Mouse (Mus musculus): ENCODE measurements at regions not wholly inside any gene's neighbourhood (a gene's known extent, or its start where the extent isn't known, plus 50 kb on each side); places are given as distances from the start of the nearest gene placed in this dataset.

- Histone ChIP-seq H3K27me3 (ENCODE audit: control insufficient read depth, insufficient read depth, low read length) (no peaks in the 10 kb centered on the region), H3K27ac (ENCODE audit: insufficient read depth, low read depth, low read length) (no peak overlapping the region), H3K36me3 (ENCODE audit: control insufficient read depth, insufficient read depth, low read length) (no peaks in the 10 kb centered on the region), H3K4me1 (ENCODE audit: control insufficient read depth, insufficient read depth, insufficient read length, low read length) (no peaks in the 10 kb centered on the region), H3K4me3 (ENCODE audit: low read depth, low read length) (no peak overlapping the region)
- no peak for TF ChIP-seq CTCF (IDR thresholded peaks at IDR 0.05; ENCODE audit: extremely low read depth, insufficient read length, insufficient replicate concordance, low read depth, low read length)
- WGBS, result 59% methylated on average over 4 of the region's 4 CpGs
Observed at GRCm38 (mm10) chr1:154299866-154300265, 98.9 kb downstream of the Zfp648 start.

GRCm38 (mm10) chr1:154309650-154310049, 108.7 kb downstream of the Zfp648 start:
- H3K27me3 ChIP-seq (ENCODE audit: control insufficient read depth, insufficient read depth, low read length), result no peaks in the 10 kb centered on the region
- no peak overlapping the region for H3K4me3 ChIP-seq (ENCODE audit: low read depth, low read length)
- WGBS, result 49% methylated on average over 2 of the region's 2 CpGs
- no peaks in the 10 kb centered on the region for H3K4me1 ChIP-seq (ENCODE audit: control insufficient read depth, insufficient read depth, insufficient read length, low read length)
- H3K36me3 ChIP-seq (ENCODE audit: control insufficient read depth, insufficient read depth, low read length), result no peaks in the 10 kb centered on the region
- no peak overlapping the region for H3K27ac ChIP-seq (ENCODE audit: insufficient read depth, low read depth, low read length)
- no peak for TF ChIP-seq POLR2A (IDR thresholded peaks at IDR 0.05; ENCODE audit: low read depth, low read length)
- TF ChIP-seq CTCF (IDR thresholded peaks at IDR 0.05; ENCODE audit: extremely low read depth, insufficient read length, insufficient replicate concordance, low read depth, low read length), result no peak

All from small intestine, adult 2 months (tissue).